Mouse (Mus musculus): ENCODE measurements around the gene Arhgap20. TPM values are rescaled to one million over a fixed set of nuclear protein-coding genes. Genes with fewer than 3 reads are reported as not detected.

Arhgap20 gene
- total RNA-seq, 2 experiments from 2014 or later: 1.9 to 3.1 TPM

Other genes starting within 250 kb of the Arhgap20 start
- gene Fdx1, start 198.2 kb downstream of the Arhgap20 start, total RNA-seq (2021): 1,000 to 10,000 TPM; 2,132 to 4,124 TPM

Data from adrenal gland, postnatal 36 days (tissue).